In genomic region chr4:120866211-120866610, GRCm38 (mm10) we compare ENCODE assay signal across 8 mouse cellular contexts. TPM values are rescaled to one million over a fixed set of nuclear protein-coding genes. Genes with fewer than 3 reads are reported as not detected.
DNase-seq lines count a peak whose midpoint lies in the region; ATAC-seq lines count a peak whose summit lies in the region.

No protein-coding gene starts in this region.

- peaks cover 1% of the 10 kb centered on the region for H3K4me1 ChIP-seq in heart, embryonic 12.5 days (replicated peaks)
- peaks cover 20% of the 10 kb centered on the region for H3K4me1 ChIP-seq in hindbrain, embryonic 12.5 days

- 0 out of 2 replicates have a peak, but pooled peaks cover 5% of the 10 kb centered on the region for H3K27me3 ChIP-seq in heart, embryonic 12.5 days (replicated peaks)
- H3K27me3 ChIP-seq in hindbrain, embryonic 12.5 days = no peaks in the 10 kb centered on the region

- H3K27ac ChIP-seq in heart, embryonic 12.5 days (ENCODE audit: poor library complexity, severe bottlenecking) = no peak overlapping the region
- H3K27ac ChIP-seq in hindbrain, embryonic 12.5 days = 0 out of 2 replicates have a peak overlapping the region, but pooled peaks have one; percentile 25

- no peaks in the 10 kb centered on the region for H3K9me3 ChIP-seq in heart, embryonic 12.5 days (replicated peaks)
- H3K9me3 ChIP-seq in hindbrain, embryonic 12.5 days (replicated peaks) = no peaks in the 10 kb centered on the region

- H3K4me2 ChIP-seq in heart, embryonic 12.5 days = no peak overlapping the region
- H3K4me2 ChIP-seq in hindbrain, embryonic 12.5 days (replicated peaks) = no peak overlapping the region

- no peak overlapping the region for H3K4me3 ChIP-seq in heart, embryonic 12.5 days
- H3K4me3 ChIP-seq in hindbrain, embryonic 12.5 days = no peak overlapping the region

- no peak; the same call in 1 of the 2 replicates for ATAC-seq in heart, embryonic 12.5 days (ENCODE audit: insufficient number of reproducible peaks, low FRiP score)
- ATAC-seq in hindbrain, embryonic 12.5 days (ENCODE audit: low FRiP score) = no peak

- no peak overlapping the region for H3K9ac ChIP-seq in heart, embryonic 12.5 days
- no peak overlapping the region for H3K9ac ChIP-seq in hindbrain, embryonic 12.5 days

- 3% methylated on average over 6 of the region's 6 CpGs for WGBS in heart, embryonic 12.5 days
- 13% methylated on average over 6 of the region's 6 CpGs for WGBS in hindbrain, embryonic 12.5 days

- intact Hi-C loops in heart, postnatal 10 days (cut with DNase I) = no loop called here
- intact Hi-C loops in left cerebral cortex, postnatal 4 days (cut with DNase I) = no loop called here

- peak; percentile 29 to 60 for DNase-seq in heart, postnatal 10 days
- DNase-seq in NIH3T3 (ENCODE audit: low read depth) = peak; percentile 85
- peak; percentile 16 for DNase-seq in lung, postnatal 36 days
- DNase-seq in left cerebral cortex, adult 11 months (ENCODE audit: low spot score) = no peak
- no peak for DNase-seq in left cerebral cortex, postnatal 4 days
- DNase-seq in layer of hippocampus, adult 18-20 months (ENCODE audit: low spot score in 2 of 2) = no peak

- no peaks in the 10 kb centered on the region for H3K36me3 ChIP-seq in heart, embryonic 12.5 days
- no peaks in the 10 kb centered on the region for H3K36me3 ChIP-seq in hindbrain, embryonic 12.5 days

RNA-seq across cellular contexts. Expression of gene Rims3, which starts 11.6 kb away (rescaled TPM):
- total RNA-seq in heart, postnatal 10 days (2021) = under 1 TPM; 0.10 to 0.17 TPM
- 1.4 and 1.8 TPM in 2 replicates for polyA plus RNA-seq in heart, embryonic 12.5 days (2016; fragmentation: Nextera tagmentation; extraction: Ambion mirVana)
- polyA plus RNA-seq in hindbrain, embryonic 12.5 days (2016; fragmentation: Nextera tagmentation; extraction: Ambion mirVana) = 8.5 and 9.2 TPM in 2 replicates
- total RNA-seq in left cerebral cortex, postnatal 4 days (2021) = 10 to 100 TPM; 74.4 to 75.8 TPM
- total RNA-seq in layer of hippocampus, adult 18-20 months (2021) = 10 to 100 TPM; 32.7 to 33.3 TPM

RNA-seq across cellular contexts. Expression of gene Nfyc, which starts 34.8 kb away (rescaled TPM):
- total RNA-seq in heart, postnatal 10 days (2021) = 10 to 100 TPM; 75.4 to 78.0 TPM
- polyA plus RNA-seq in heart, embryonic 12.5 days (2016; fragmentation: Nextera tagmentation; extraction: Ambion mirVana) = 102 and 108 TPM in 2 replicates
- polyA plus RNA-seq in hindbrain, embryonic 12.5 days (2016; fragmentation: Nextera tagmentation; extraction: Ambion mirVana) = 101 and 104 TPM in 2 replicates
- 10 to 100 TPM; 43.1 to 55.8 TPM for total RNA-seq in left cerebral cortex, postnatal 4 days (2021)
- 10 to 100 TPM; 44.8 to 46.5 TPM for total RNA-seq in layer of hippocampus, adult 18-20 months (2021)

RNA-seq across cellular contexts. Expression of gene Exo5, which starts 58.6 kb away (rescaled TPM):
- total RNA-seq in heart, postnatal 10 days (2021) = 1 to 10 TPM; 4.2 to 5.4 TPM
- polyA plus RNA-seq in heart, embryonic 12.5 days (2016; fragmentation: Nextera tagmentation; extraction: Ambion mirVana) = 11.9 and 13.1 TPM in 2 replicates
- 34.1 and 38.0 TPM in 2 replicates for polyA plus RNA-seq in hindbrain, embryonic 12.5 days (2016; fragmentation: Nextera tagmentation; extraction: Ambion mirVana)
- 10 to 100 TPM; 20.3 to 23.0 TPM for total RNA-seq in left cerebral cortex, postnatal 4 days (2021)
- 10 to 100 TPM; 10.1 to 11.8 TPM for total RNA-seq in layer of hippocampus, adult 18-20 months (2021)

Comparison
In these comparisons a context has a peak if more than half of its experiments do, and no peak if none do; other contexts are left out.
1. DNase-seq: peak in heart, postnatal 10 days (2 of 2), NIH3T3 (single experiment) and lung, postnatal 36 days (single experiment); none in left cerebral cortex, adult 11 months (single experiment), left cerebral cortex, postnatal 4 days (single experiment) and layer of hippocampus, adult 18-20 months (0 of 2).
2. RNA of gene Rims3, which starts 11.6 kb away (total RNA-seq): 74.4 to 75.8 TPM in left cerebral cortex, postnatal 4 days and 32.7 to 33.3 TPM in layer of hippocampus, adult 18-20 months; 0.10 to 0.17 TPM in heart, postnatal 10 days; every median in the first group is over 10 times any median in the second.